Mouse (Mus musculus) midbrain, embryonic 10.5 days (tissue): ENCODE measurements at regions not wholly inside any gene's neighbourhood (a gene's known extent, or its start where the extent isn't known, plus 50 kb on each side); places are given as distances from the start of the nearest gene placed in this dataset.

ENCODE experiments used
- DNase-seq: peaks from one replicate; pipeline ENCODE4 v3.0.0-alpha.2; 2017; ENCODE audit warnings: low spot score
- H3K27ac ChIP-seq: fragments of 300-500 bp; sonication (generic); replicated peaks from 2 replicates; pipeline ENCODE4 v1.5.1; 2016; ENCODE audit warnings: mild to moderate bottlenecking
- H3K27me3 ChIP-seq: fragments of 300-500 bp; sonication (generic); 2 replicates; pipeline ENCODE4 v1.6.1; 2016; ENCODE audit warnings: low read depth, mild to moderate bottlenecking; ENCODE audit not compliant: poor library complexity, severe bottlenecking
- H3K36me3 ChIP-seq: fragments of 300-500 bp; sonication (generic); 2 replicates; pipeline ENCODE4 v1.6.1; 2016; ENCODE audit warnings: mild to moderate bottlenecking, moderate library complexity
- H3K4me1 ChIP-seq: fragments of 300-500 bp; sonication (generic); 2 replicates; pipeline ENCODE4 v1.6.1; 2016
- H3K4me3 ChIP-seq: fragments of 300-500 bp; sonication (generic); 2 replicates; pipeline ENCODE4 v1.5.1; 2016; ENCODE audit warnings: mild to moderate bottlenecking, moderate library complexity
- H3K9me3 ChIP-seq: fragments of 300-500 bp; sonication (generic); replicated peaks from 2 replicates; pipeline ENCODE4 v1.6.1; 2016; ENCODE audit warnings: mild to moderate bottlenecking
- WGBS: fragments of 180-500 bp; shearing (Covaris S2); methylation state at CpG from one replicate; pipeline ENCODE4 v1.1.7; 2016; 5-methylcytosine and 5-hydroxymethylcytosine counted together

- Histone ChIP-seq H3K27ac (no peak overlapping the region), H3K27me3 (no peaks in the 10 kb centered on the region; the same call in 1 of the 2 replicates), H3K4me3 (no peak overlapping the region), H3K36me3 (no peaks in the 10 kb centered on the region), H3K9me3 (no peaks in the 10 kb centered on the region), H3K4me1 (peaks cover 28% of the 10 kb centered on the region)
- DNase-seq = no peak
- 73% methylated on average over 20 of the region's 20 CpGs for WGBS
Measured at GRCm38 (mm10) chr2:33977576-33978352, 90.0 kb upstream of the Mvb12b start.

GRCm38 (mm10) chr2:33977151-33977550 lies 89.4 kb upstream of the Mvb12b start:
- Histone ChIP-seq H3K9me3 (no peaks in the 10 kb centered on the region), H3K36me3 (no peaks in the 10 kb centered on the region), H3K27me3 (no peaks in the 10 kb centered on the region), H3K4me1 (peaks cover 25% of the 10 kb centered on the region), H3K4me3 (no peak overlapping the region), H3K27ac (no peak overlapping the region)
- no peak for DNase-seq
- WGBS = 84% methylated on average over 5 of the region's 5 CpGs

DNA sequence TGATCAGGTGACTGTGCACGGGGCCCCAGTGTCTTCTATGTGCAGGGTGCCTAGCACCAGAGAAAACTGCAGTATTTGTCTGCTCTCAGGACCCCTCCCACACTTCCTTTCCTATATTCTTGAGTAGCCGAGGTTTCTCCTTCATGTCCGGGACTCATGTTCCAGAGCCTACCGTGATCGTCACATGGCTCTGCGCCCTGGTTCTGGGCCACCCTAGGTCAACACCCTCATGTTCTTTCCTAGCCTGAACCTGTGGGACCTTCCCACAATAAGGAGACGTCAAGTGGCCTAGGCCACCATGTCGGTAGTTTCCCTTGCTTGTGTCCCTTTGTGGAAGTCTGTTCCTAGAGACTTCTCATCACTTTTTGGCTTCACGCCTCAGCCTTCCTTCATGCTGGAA lies 88.4 kb upstream of the Mvb12b start:
- Histone ChIP-seq H3K9me3 (no peaks in the 10 kb centered on the region), H3K27ac (no peak overlapping the region), H3K4me1 (peaks cover 19% of the 10 kb centered on the region), H3K27me3 (no peaks in the 10 kb centered on the region), H3K36me3 (no peaks in the 10 kb centered on the region), H3K4me3 (no peak overlapping the region)
- DNase-seq = no peak
- WGBS = 89% methylated on average over 9 of the region's 9 CpGs

DNA sequence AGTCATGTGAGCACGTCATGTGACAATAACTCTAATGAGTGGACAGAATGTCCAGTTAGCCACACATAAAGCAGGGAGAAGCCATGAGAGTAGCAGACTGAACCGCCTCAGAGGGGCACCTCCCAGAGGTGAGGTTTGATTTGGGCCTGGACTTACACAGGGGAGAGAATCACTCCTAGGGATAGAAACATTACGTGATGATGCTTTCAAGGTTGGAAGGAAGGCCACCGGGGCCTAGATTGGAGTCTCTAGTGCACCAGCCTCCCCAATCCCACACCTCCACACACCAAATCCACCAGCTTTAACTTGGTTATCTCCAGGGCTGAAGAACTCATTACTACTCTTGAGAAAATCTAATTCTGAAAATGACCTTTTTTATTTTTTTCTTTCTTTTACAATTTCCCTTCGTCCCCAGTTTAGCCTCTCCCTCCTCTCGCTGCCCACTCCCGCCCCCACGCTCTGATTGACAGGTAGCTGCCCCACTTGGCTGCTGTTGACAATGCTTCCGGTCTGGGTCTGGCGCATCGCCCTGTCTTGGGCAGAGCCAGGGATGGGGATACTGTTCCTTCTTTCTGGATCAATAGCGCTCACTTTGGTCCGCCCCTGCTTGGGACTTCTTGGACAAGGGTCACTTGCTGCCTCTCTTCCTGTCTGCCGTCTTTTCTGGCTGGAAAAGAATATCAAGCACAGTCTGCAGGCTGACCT lies 87.8 kb upstream of the Mvb12b start:
- H3K4me1 ChIP-seq = peaks cover 19% of the 10 kb centered on the region
- H3K27ac ChIP-seq = peak overlapping the region; percentile 77; the same call in 1 of the 2 replicates
- WGBS = 80% methylated on average over 14 of the region's 14 CpGs
- no peaks in the 10 kb centered on the region for H3K36me3 ChIP-seq
- H3K9me3 ChIP-seq = no peaks in the 10 kb centered on the region
- H3K4me3 ChIP-seq = no peak overlapping the region
- DNase-seq = no peak
- no peaks in the 10 kb centered on the region for H3K27me3 ChIP-seq

DNA sequence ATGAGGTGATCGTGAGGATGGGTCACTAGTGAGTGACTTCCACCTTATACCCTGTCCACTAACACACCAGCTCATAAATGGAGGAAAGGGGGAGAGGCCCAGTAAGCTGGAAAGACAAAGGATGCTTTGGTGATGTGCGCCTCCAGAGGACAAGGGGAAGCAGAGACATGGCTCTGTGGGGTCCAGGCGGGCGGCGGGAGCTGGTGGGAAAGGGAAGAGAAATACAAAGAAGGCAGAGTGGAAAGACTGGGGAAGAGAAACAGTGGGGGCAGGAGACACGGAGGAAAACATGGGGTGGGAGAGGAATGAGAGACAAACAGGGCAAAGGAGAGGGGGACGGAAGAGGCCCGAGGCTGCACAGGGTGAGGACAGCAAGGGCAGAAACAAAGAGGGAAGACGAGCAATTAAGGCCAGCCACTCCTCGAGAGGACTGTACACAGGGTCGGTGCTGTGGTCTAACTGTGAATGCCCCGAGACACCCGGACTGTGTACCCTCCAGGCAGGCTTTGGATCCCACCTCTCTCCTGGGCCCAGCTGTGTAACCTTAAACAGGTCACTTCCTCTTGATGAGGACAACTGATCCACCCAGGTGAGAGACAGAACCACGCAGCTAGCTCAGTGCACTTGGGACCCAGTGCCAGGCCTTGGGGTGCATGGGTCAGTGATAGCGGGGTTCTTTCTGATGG lies 87.1 kb upstream of the Mvb12b start:
- Histone ChIP-seq H3K27ac (peak overlapping the region; percentile 77), H3K36me3 (no peaks in the 10 kb centered on the region), H3K4me1 (peaks cover 19% of the 10 kb centered on the region), H3K9me3 (no peaks in the 10 kb centered on the region), H3K4me3 (no peak overlapping the region), H3K27me3 (no peaks in the 10 kb centered on the region)
- no peak for DNase-seq
- WGBS = 73% methylated on average over 15 of the region's 15 CpGs

DNA sequence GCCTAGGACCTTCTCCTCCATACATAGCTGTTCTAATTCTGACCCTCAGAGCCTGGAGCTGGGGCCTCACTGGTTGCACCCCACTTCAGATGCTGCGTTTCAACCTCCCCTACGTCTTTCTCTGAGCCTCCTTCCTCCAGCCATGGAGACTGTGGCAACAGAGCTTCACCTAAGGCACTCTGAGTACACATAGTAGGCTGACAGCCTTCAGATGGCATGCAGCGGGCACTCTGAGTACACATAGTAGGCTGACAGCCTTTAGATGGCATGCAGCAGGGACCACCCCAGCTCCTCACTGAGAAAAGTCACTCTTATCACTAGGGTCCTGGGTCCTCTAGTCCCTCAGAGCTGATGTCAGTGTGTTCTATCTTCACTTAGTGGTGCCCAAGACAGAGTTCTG lies 86.3 kb upstream of the Mvb12b start:
- no peak for DNase-seq
- no peaks in the 10 kb centered on the region for H3K36me3 ChIP-seq
- no peaks in the 10 kb centered on the region for H3K27me3 ChIP-seq
- H3K4me3 ChIP-seq = no peak overlapping the region
- H3K27ac ChIP-seq = peak overlapping the region; percentile 77; the same call in 1 of the 2 replicates
- no peaks in the 10 kb centered on the region for H3K9me3 ChIP-seq
- 88% methylated on average over 3 of the region's 3 CpGs for WGBS
- peaks cover 19% of the 10 kb centered on the region for H3K4me1 ChIP-seq

DNA sequence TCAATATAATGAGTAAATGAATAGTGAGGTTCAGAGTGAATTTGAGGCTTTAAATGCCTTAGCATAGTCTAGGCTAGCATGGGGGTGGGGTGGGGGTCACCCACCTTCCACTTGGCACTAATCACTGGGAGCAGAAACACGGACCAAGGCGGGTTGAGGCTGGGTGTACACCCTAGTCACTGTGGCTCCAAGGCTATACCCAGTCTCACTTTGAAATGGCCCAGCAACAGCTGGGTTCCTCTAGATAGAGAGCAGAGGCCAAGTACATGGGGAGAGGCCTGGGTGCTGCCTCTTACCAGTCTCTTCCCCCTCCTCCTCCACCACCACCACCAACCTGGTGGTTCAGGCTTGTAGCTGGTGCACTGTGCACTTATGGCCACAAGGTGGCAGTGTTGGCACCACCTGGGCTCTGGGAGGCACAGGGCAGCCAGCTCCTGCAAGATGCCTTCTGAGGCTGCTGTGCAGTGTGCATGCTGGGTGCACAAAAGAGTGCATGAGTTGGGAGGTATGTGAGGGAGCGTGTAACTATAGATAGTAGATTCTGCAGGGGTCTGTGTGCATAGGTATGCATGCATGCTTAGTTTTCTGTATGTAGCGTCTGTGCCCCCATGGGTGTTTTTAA lies 85.6 kb upstream of the Mvb12b start:
- H3K9me3 ChIP-seq = no peaks in the 10 kb centered on the region
- no peaks in the 10 kb centered on the region for H3K36me3 ChIP-seq
- peaks cover 3% of the 10 kb centered on the region for H3K27me3 ChIP-seq
- no peak overlapping the region for H3K4me3 ChIP-seq
- peak overlapping the region; percentile 77; the same call in 1 of the 2 replicates for H3K27ac ChIP-seq
- DNase-seq = peak; percentile 79
- peaks cover 19% of the 10 kb centered on the region for H3K4me1 ChIP-seq
- 75% methylated on average over 4 of the region's 4 CpGs for WGBS

DNA sequence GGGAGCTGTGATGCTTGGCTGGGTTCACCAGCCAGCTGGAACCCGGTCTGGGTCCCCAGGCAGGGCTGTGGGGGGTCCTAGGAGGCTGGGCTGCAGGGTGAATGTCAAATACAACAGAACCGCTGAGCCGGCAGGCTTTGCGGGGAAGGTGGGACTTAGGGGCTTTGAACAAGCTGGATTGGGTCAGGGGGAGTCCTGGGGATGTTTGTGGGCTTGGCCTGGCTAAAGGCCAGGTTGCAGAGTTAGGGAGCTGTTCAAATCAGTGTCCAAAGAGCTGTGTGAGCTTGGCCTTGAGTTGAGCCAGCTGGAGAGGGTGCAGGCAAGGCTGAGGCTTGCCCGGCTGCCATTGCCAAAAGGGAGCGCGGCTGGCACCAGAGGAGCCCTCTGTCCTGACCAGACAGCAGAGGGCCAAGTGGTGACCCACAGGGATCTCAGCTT lies 79.3 kb upstream of the Mvb12b start:
- Histone ChIP-seq H3K27me3 (peaks cover 39% of the 10 kb centered on the region), H3K27ac (no peak overlapping the region), H3K4me3 (no peak overlapping the region), H3K36me3 (no peaks in the 10 kb centered on the region), H3K9me3 (no peaks in the 10 kb centered on the region), H3K4me1 (peaks cover 19% of the 10 kb centered on the region)
- DNase-seq = no peak
- 49% methylated on average over 7 of the region's 7 CpGs for WGBS

GRCm38 (mm10) chr2:33966389-33966983 lies 78.7 kb upstream of the Mvb12b start:
- Histone ChIP-seq H3K27me3 (peaks cover 39% of the 10 kb centered on the region), H3K27ac (no peak overlapping the region), H3K4me1 (peaks cover 19% of the 10 kb centered on the region), H3K36me3 (no peaks in the 10 kb centered on the region), H3K4me3 (peak overlapping the region; percentile 3), H3K9me3 (no peaks in the 10 kb centered on the region)
- no peak for DNase-seq
- WGBS = 34% methylated on average over 35 of the region's 35 CpGs

- Histone ChIP-seq H3K27me3 (peaks cover 39% of the 10 kb centered on the region), H3K4me1 (peaks cover 19% of the 10 kb centered on the region), H3K36me3 (no peaks in the 10 kb centered on the region), H3K4me3 (no peak overlapping the region), H3K27ac (no peak overlapping the region), H3K9me3 (no peaks in the 10 kb centered on the region)
- WGBS = 89% methylated on average over 5 of the region's 5 CpGs
- DNase-seq = no peak
Measured at GRCm38 (mm10) chr2:33964096-33964495, 76.3 kb upstream of the Mvb12b start.

DNA sequence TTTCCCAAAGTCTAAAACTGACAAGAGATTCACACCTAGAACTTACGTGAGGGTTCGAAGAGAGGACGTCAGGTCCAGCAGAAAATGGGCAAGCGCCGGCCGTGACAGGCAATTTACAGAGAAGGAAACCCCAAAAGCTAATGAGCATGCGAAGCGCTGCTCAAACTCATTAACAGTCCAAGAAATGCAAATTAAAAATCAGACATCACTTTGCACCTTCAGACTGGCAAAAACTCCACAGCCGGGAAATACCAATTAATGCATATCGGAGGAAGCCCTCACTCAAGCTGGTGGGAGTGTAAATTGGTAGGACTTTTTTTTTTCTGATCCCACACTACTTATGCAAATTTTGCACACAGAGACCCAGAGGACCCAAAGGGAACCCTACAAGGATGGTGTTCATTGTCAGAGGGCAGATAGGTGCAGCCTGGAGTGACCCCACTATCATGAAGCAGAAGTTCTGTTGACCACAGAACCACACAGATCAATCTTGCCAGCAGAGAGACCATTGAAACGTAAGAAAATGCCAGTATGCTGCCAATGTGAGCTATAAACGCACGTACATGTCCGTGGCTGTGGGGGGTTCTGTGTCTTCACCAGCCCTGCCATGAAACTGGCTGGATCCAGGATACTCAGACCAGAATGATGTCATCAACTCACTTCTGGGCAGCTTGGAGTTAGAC lies 74.8 kb upstream of the Mvb12b start:
- WGBS = 87% methylated on average over 14 of the region's 14 CpGs
- no peak for DNase-seq

DNA sequence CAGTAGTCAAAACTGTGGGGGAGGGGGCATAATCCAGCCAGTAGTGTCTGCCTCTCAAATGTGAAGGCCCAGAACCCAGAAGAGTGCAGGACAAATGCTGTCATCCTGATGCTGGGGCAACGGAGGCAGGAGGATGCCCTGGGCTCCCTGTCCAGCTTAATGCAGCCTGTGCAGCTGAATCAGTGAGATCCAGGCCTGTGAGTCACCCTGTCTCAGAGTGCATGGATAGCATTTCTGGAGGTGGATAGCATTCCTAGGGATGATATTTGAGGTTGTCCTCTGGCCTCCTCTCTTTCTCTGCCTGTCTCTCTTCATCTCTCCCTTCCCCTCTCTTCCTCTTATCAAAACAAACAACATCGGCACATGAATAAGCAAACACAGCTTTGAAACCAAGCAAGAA lies 73.8 kb upstream of the Mvb12b start:
- Histone ChIP-seq H3K36me3 (no peaks in the 10 kb centered on the region), H3K27me3 (peaks cover 18% of the 10 kb centered on the region), H3K4me3 (no peak overlapping the region), H3K9me3 (no peaks in the 10 kb centered on the region; the same call in 1 of the 2 replicates), H3K4me1 (peaks cover 13% of the 10 kb centered on the region), H3K27ac (no peak overlapping the region)
- no peak for DNase-seq
- WGBS = 80% methylated on average over 2 of the region's 2 CpGs

More for the DNA sequence above, 74.8 kb upstream of the Mvb12b start:
- H3K27ac ChIP-seq = no peak overlapping the region
- no peaks in the 10 kb centered on the region; the same call in 1 of the 2 replicates for H3K9me3 ChIP-seq
- H3K4me3 ChIP-seq = no peak overlapping the region
- no peaks in the 10 kb centered on the region for H3K36me3 ChIP-seq
- H3K4me1 ChIP-seq = peaks cover 19% of the 10 kb centered on the region
- H3K27me3 ChIP-seq = peaks cover 28% of the 10 kb centered on the region
